Mouse (Mus musculus) limb, embryonic 12.5 days (tissue): ENCODE measurements at regions not wholly inside any gene's neighbourhood (a gene's known extent, or its start where the extent isn't known, plus 50 kb on each side); places are given as distances from the start of the nearest gene placed in this dataset.

Experiments used
- ATAC-seq: fragments of 200-750 bp; cut with Nextera tagmentation; 2 replicates; pipeline ENCODE4 v1.8.0; 2017; ENCODE audit warnings: low read depth, moderate TSS enrichment; ENCODE audit not compliant: insufficient number of reproducible peaks, insufficient read depth, low FRiP score, low TSS enrichment
- H3K27ac ChIP-seq: fragments of 300-500 bp; sonication (generic); 2 replicates; pipeline ENCODE4 v1.5.1; 2016; ENCODE audit warnings: mild to moderate bottlenecking, moderate library complexity
- H3K27me3 ChIP-seq: fragments of 300-500 bp; sonication (generic); 2 replicates; pipeline ENCODE4 v1.6.1; 2016; ENCODE audit warnings: mild to moderate bottlenecking, moderate library complexity
- H3K36me3 ChIP-seq: fragments of 300-500 bp; sonication (generic); 2 replicates; pipeline ENCODE4 v1.6.1; 2016; ENCODE audit warnings: mild to moderate bottlenecking, moderate library complexity
- H3K4me1 ChIP-seq: fragments of 300-500 bp; sonication (generic); replicated peaks from 2 replicates; pipeline ENCODE4 v1.6.1; 2016
- H3K4me2 ChIP-seq: fragments of 300-500 bp; sonication (generic); 2 replicates; pipeline ENCODE4 v1.6.1; 2016; ENCODE audit warnings: mild to moderate bottlenecking, moderate library complexity
- H3K4me3 ChIP-seq: fragments of 300-500 bp; sonication (generic); replicated peaks from 2 replicates; pipeline ENCODE4 v1.5.1; 2016; ENCODE audit warnings: mild to moderate bottlenecking
- H3K9ac ChIP-seq: fragments of 300-500 bp; sonication (generic); replicated peaks from 2 replicates; pipeline ENCODE4 v1.6.1; 2016; ENCODE audit warnings: mild to moderate bottlenecking, moderate library complexity
- H3K9me3 ChIP-seq: fragments of 300-500 bp; sonication (generic); 2 replicates; pipeline ENCODE4 v1.6.1; 2016; ENCODE audit warnings: mild to moderate bottlenecking, moderate library complexity
- WGBS: fragments of 180-500 bp; shearing (Covaris S2); methylation state at CpG from one replicate; pipeline ENCODE4 v1.1.7; 2016; 5-methylcytosine and 5-hydroxymethylcytosine counted together

DNA sequence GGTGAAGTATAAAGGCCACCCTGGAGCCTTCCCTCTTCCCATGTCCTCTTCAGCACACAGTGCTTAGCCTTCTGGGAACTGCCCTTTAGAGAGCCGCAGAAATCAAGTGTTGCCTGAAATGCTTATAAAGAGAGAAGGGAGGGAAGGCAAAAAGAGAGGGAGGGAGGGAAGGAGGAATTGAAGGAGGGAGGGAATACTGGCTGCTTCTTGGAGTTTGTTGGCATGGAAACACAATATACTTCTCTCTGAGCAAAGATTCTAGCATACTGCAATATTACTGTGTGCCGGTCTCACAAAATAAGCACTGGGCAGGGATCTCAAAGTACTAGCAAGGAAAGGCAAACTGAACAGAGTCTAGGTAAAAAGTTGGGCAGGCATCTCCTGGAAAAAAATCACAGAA lies 225.9 kb upstream of the Ldb2 start:
- 90% methylated on average over 2 of the region's 2 CpGs for WGBS
- no peak overlapping the region for H3K4me2 ChIP-seq
- no peak for ATAC-seq
- H3K4me3 ChIP-seq = no peak overlapping the region
- no peaks in the 10 kb centered on the region for H3K4me1 ChIP-seq
- no peak overlapping the region for H3K9ac ChIP-seq
- H3K36me3 ChIP-seq = no peaks in the 10 kb centered on the region
- H3K27me3 ChIP-seq = no peaks in the 10 kb centered on the region
- H3K9me3 ChIP-seq = no peaks in the 10 kb centered on the region
- H3K27ac ChIP-seq = no peak overlapping the region

DNA sequence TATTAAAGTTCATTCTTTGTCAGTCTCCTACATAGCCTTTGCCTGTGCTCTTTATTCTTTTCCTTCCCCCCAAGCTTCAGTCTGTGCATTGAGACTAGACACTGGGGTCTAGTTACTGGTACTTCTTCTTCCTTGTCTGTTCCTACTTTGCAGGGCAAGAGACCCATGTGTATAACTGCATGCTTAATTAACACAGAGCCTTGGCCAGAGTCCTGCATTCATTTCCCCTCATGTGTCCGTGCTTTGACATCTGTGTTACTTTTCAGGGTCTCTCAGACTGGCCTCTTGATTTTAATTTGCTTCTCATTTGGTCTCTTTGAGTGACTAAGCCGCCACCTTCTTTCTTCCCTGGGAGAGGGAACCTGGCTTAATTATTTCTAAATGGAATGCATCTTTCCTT lies 208.4 kb upstream of the Ldb2 start:
- H3K4me2 ChIP-seq = no peak overlapping the region
- H3K36me3 ChIP-seq = no peaks in the 10 kb centered on the region
- H3K4me1 ChIP-seq = no peaks in the 10 kb centered on the region
- no peak overlapping the region for H3K9ac ChIP-seq
- no peak overlapping the region for H3K4me3 ChIP-seq
- H3K27me3 ChIP-seq = no peaks in the 10 kb centered on the region
- no peak overlapping the region for H3K27ac ChIP-seq
- ATAC-seq = no peak
- WGBS = 37% methylated on average over 2 of the region's 2 CpGs
- no peaks in the 10 kb centered on the region for H3K9me3 ChIP-seq

GRCm38 (mm10) chr5:45000996-45001395 lies 201.5 kb upstream of the Ldb2 start:
- Histone ChIP-seq H3K4me1 (peaks cover 6% of the 10 kb centered on the region; the same call in 1 of the 2 replicates), H3K36me3 (no peaks in the 10 kb centered on the region), H3K4me2 (no peak overlapping the region), H3K9me3 (no peaks in the 10 kb centered on the region), H3K27ac (no peak overlapping the region), H3K27me3 (no peaks in the 10 kb centered on the region), H3K4me3 (no peak overlapping the region), H3K9ac (no peak overlapping the region)
- no peak for ATAC-seq

DNA sequence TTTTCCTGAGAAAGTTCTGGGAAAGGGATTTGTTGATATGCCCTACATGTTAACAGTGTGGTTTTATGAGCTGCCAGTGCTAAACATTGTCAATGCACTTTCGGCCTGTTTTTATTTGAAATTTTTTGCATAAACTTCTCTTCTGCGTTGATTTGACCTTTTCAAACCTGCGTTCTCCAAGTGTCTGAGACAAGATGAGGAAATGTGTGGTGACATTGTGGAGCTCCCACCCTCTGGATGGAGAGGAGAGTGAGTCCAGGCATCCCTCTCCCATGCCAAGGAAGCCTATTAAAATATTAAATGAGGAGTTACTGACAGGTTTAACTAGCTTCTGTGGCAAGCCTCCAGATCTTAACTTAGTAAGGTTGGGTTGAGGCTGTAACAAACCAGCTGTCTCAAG lies 199.6 kb upstream of the Ldb2 start:
- no peak overlapping the region for H3K4me2 ChIP-seq
- H3K9ac ChIP-seq = no peak overlapping the region
- peaks cover 6% of the 10 kb centered on the region; the same call in 1 of the 2 replicates for H3K4me1 ChIP-seq
- no peak for ATAC-seq
- H3K36me3 ChIP-seq = no peaks in the 10 kb centered on the region
- H3K27me3 ChIP-seq = no peaks in the 10 kb centered on the region
- WGBS = 37% methylated on average over 3 of the region's 3 CpGs
- no peak overlapping the region for H3K27ac ChIP-seq
- H3K4me3 ChIP-seq = no peak overlapping the region
- H3K9me3 ChIP-seq = no peaks in the 10 kb centered on the region

- 10% methylated on average over 9 of the region's 9 CpGs for WGBS
- ATAC-seq = peak; percentile 87
- H3K4me1 ChIP-seq = peaks cover 24% of the 10 kb centered on the region
Measured at GRCm38 (mm10) chr5:44975456-44976195, 176.1 kb upstream of the Ldb2 start.

DNA sequence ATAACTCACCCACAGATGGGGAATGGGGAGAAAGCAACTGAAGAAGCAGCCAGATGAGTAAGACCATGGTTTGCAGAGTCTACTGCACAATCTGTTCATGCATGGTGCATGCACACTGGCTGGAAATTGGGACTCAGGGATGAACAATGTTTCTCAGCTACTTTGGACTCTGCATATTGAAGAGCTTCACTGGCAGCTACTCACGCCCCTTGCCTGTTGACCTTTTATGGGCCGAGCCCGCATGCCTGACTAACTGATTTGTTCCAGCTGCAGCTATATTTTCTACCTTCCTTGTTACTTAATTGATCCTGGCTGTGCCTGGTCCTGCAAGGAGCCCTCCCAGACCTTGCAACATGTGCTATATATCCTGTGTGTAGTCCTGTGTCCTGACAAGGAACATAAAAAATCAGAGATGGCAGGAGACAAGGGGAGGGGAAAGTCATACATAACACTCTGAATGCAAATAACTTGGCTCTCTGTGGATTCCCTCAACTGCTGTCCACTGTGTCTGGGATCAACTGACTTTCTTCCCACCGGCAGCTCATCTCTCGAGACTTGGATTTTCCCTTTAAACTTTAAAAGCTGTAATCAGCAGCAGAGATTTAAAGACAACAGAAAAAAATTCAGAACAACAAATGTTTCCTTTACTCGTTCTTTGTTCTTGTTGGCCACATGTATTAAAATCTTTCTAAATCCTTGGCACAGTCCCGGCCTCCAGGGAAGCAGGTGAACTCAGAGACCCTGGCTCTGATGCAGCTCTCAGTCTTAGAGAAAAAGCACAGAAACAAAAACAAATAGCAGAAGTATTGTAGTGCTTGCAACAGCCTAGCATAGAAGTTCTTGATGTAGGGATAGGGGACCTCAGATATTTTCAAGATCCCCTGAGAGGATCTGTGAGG lies 143.8 kb upstream of the Ldb2 start:
- Histone ChIP-seq H3K4me1 (peaks cover 19% of the 10 kb centered on the region), H3K9ac (no peak overlapping the region), H3K36me3 (no peaks in the 10 kb centered on the region), H3K4me2 (no peak overlapping the region), H3K27ac (peak overlapping the region; percentile 82), H3K4me3 (no peak overlapping the region), H3K9me3 (no peaks in the 10 kb centered on the region), H3K27me3 (no peaks in the 10 kb centered on the region)
- WGBS = 6% methylated on average over 7 of the region's 7 CpGs
- peak; percentile 96 for ATAC-seq

More at GRCm38 (mm10) chr5:44975456-44976195, 176.1 kb upstream of the Ldb2 start:
- Histone ChIP-seq H3K4me2 (no peak overlapping the region; the same call in 1 of the 2 replicates), H3K27ac (peak overlapping the region; percentile 97), H3K9ac (no peak overlapping the region), H3K36me3 (no peaks in the 10 kb centered on the region), H3K27me3 (no peaks in the 10 kb centered on the region), H3K9me3 (no peaks in the 10 kb centered on the region), H3K4me3 (no peak overlapping the region)

GRCm38 (mm10) chr5:44942575-44942974 lies 143.1 kb upstream of the Ldb2 start:
- Histone ChIP-seq H3K9ac (no peak overlapping the region), H3K4me1 (peaks cover 19% of the 10 kb centered on the region), H3K9me3 (no peaks in the 10 kb centered on the region), H3K27me3 (no peaks in the 10 kb centered on the region), H3K36me3 (no peaks in the 10 kb centered on the region), H3K27ac (peak overlapping the region; percentile 82), H3K4me2 (no peak overlapping the region), H3K4me3 (no peak overlapping the region)
- 31% methylated on average over 2 of the region's 2 CpGs for WGBS
- ATAC-seq = no peak

GRCm38 (mm10) chr5:44925476-44925875 lies 126.0 kb upstream of the Ldb2 start:
- H3K27me3 ChIP-seq = no peaks in the 10 kb centered on the region
- ATAC-seq = no peak
- WGBS = 13% methylated on average over 2 of the region's 2 CpGs
- peaks cover 5% of the 10 kb centered on the region for H3K9me3 ChIP-seq
- peaks cover 21% of the 10 kb centered on the region for H3K4me1 ChIP-seq
- H3K27ac ChIP-seq = peak overlapping the region; percentile 41; the same call in 1 of the 2 replicates
- no peak overlapping the region for H3K4me3 ChIP-seq
- no peak overlapping the region for H3K4me2 ChIP-seq
- no peak overlapping the region for H3K9ac ChIP-seq
- H3K36me3 ChIP-seq = no peaks in the 10 kb centered on the region

DNA sequence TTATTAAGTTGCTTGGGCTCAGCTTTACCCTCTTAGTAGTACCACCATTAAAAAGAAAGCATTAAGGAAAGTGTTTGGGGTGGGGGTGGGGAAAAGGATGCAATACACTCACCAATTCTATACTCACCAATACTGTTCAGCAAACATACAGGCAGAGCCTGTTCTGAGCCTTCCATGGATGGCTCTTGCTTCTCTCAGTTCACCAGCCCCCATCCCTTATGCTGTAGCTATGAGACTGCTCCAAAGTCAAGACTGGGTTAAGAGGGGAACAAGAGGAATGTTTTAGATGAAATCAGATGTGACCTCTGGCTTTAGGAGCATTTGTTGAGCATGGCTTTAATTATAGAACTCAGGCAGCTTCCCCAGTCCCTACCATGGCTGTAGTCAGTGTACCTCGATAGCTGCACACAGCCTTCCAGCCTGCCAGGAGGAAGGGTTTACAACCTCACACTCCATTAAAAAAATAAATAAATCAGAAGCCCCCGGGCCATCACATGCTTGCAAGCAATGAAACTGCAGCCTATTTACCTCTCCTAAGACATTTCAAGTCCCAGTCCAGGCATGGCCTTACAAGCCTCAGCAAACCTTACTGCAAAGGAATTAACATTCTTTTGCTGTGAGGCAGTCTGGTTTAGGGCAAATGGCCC lies 122.8 kb upstream of the Ldb2 start:
- ATAC-seq = peak; percentile 97
- WGBS = 0% methylated on average over 2 of the region's 2 CpGs
- H3K4me1 ChIP-seq = peaks cover 30% of the 10 kb centered on the region
- H3K9me3 ChIP-seq = no peaks in the 10 kb centered on the region
- no peak overlapping the region for H3K9ac ChIP-seq
- H3K4me2 ChIP-seq = no peak overlapping the region
- no peaks in the 10 kb centered on the region for H3K27me3 ChIP-seq
- H3K27ac ChIP-seq = peak overlapping the region; percentile 90
- H3K36me3 ChIP-seq = no peaks in the 10 kb centered on the region
- H3K4me3 ChIP-seq = no peak overlapping the region

DNA sequence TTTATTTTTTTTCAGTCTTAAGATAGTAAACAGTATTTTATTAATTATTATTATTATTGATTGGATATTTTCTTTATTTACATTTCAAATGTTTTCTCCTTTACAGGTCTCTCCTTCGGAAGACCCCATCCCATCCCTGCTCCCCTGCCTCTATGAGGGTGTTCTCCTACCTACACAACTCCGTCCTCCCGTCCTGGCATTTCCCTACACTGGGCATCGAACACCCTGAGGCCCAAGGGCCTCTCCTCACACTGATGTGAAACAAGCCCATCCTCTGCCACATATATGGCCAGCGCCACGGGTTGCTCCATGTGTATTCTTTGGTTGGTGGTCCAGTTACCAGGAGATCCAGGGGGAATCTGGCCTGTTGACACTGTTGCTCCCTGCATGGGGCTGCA lies 118.3 kb upstream of the Ldb2 start:
- H3K9me3 ChIP-seq = no peaks in the 10 kb centered on the region
- no peak overlapping the region for H3K4me3 ChIP-seq
- no peak for ATAC-seq
- H3K4me2 ChIP-seq = no peak overlapping the region; the same call in 1 of the 2 replicates
- H3K9ac ChIP-seq = no peak overlapping the region
- no peaks in the 10 kb centered on the region for H3K36me3 ChIP-seq
- peaks cover 20% of the 10 kb centered on the region for H3K4me1 ChIP-seq
- no peak overlapping the region for H3K27ac ChIP-seq
- WGBS = 94% methylated on average over 6 of the region's 6 CpGs
- H3K27me3 ChIP-seq = no peaks in the 10 kb centered on the region

GRCm38 (mm10) chr5:44917173-44917815 lies 117.8 kb upstream of the Ldb2 start:
- H3K27ac ChIP-seq = no peak overlapping the region
- WGBS = 32% methylated on average over 16 of the region's 16 CpGs

More at GRCm38 (mm10) chr5:44917173-44917815, 117.8 kb upstream of the Ldb2 start:
- Histone ChIP-seq H3K27me3 (no peaks in the 10 kb centered on the region), H3K4me1 (peaks cover 19% of the 10 kb centered on the region), H3K36me3 (no peaks in the 10 kb centered on the region), H3K9ac (no peak overlapping the region), H3K4me3 (no peak overlapping the region), H3K9me3 (no peaks in the 10 kb centered on the region), H3K4me2 (peak overlapping the region; percentile 41)
- ATAC-seq = no peak
